Mouse (Mus musculus): Measurements from ENCODE around the gene Mllt3.

DNA sequence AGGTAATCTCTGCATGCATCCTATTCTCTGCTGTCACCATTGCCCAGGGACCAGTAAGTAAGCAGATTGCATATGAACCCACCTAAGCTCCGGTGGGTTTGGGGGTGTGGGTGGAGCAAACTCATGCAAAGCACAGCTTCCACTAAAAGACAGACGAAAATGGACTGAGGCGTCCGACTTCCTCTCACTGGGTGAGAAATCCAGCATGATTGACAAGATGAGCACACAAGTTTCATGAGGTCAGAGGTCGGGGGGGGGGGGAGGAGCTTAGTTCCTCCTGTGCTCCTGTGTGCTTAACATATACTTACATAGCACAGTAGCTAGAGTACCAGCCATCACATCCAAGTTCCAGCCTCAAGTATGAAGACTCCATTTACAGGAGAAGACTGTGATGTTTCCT is 206.8 kb downstream of the Mllt3 start:
- TF ChIP-seq CTCF (IDR thresholded peaks at IDR 0.05; ENCODE audit: borderline replicate concordance, control insufficient read depth, extremely low read depth, insufficient read depth, low read length, poor library complexity): no peak
- TF ChIP-seq POLR2A (IDR thresholded peaks at IDR 0.05; ENCODE audit: control insufficient read depth, extremely low read depth, insufficient read depth, low read length, poor library complexity): no peak
